Mouse (Mus musculus): Measurements from ENCODE around the gene Prrxl1.

Prrxl1 gene

GRCm38 (mm10) chr14:32599290-32600041, at the start of gene Prrxl1:
Gene Prrxl1 (plus strand): TSS chr14:32599407.
- no peak for DNase-seq (ENCODE audit: low spot score in 2 of 2)

DNA sequence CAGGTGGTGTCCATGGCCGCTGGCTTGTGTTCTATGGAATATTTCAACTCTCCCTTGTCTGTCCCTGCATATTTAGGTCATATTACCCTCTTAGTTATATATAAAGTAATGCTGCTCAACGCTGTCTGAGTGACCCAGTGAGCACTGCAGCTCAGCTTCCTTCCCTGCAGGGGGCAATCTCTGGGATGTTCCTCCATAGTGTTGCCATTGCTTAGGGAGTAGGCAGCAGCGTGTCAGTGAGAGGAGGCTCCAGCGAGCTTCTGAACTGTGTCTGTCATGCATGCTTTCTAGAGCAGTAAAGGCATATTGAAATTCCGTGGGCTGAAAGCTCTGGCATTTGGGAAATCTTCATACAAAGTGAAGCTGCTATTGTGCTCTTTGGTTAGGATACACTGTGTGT, 47.4 kb upstream of the Prrxl1 start:
- no peak for DNase-seq (ENCODE audit: low spot score in 2 of 2)

DNA sequence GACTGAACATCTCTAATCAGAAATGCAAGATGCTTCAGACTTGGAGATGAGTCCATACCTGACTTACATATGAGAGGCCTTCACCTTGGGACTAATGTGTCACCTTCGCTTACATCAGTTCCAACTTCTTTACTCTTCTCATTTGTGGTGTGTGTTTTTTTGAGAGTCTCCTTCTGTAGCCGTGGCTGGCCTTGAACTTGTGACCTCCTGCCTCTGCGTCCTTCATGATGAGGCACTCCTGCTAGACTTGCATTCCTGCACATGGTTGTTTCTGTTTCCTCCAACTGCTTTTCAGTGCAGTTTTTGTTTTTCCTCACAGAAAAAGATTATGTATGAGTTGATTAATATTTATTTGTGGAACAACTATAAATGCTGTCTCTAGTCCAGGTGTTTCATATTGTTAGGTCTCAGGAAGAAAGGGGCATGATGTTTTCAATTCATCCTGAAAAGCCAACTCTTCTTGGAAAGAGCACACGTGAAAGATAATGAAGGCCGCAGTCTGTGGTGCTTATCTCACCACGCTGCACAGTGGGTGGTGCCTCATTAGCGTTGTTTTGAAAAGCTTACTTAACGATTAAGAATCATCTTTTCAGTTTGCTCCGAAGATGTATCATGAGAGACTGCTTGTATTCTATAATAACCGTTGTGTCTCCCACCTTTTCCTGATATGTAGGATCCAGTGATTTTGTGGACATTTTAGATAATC, 45.9 kb upstream of the Prrxl1 start:
- DNase-seq (ENCODE audit: low spot score in 2 of 2), result no peak

DNA sequence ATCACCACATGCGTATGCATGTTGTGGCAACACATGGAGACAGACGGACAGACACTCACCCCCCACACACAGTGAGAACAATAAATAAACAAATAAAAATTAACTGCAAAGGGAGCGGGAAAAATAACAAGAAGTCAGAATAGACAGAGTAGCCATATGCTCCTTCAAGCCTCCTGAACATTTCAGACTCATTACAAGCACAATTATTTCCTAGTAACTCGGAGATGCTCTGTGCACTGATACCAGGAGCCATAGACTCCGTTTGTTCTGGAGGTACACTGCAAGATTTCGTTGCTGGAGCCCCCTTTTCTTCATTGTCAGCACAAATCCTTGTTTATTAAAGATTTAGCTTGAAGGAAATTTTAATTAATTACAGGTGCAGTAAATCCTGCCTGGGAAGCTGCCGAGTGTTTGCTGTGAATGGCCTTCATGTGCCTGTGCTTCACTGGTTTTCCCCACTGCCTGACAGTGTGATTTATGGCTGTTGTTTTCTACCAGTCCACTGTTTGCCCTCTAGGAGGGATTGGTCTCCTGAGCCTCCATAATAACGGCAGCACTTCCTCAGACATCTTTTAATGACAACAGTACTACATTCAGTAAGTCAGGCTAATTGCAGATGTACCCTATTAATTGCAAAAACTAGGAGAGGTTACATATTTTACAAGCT, 44.2 kb upstream of the Prrxl1 start:
- DNase-seq (ENCODE audit: low spot score in 2 of 2), result no peak

DNA sequence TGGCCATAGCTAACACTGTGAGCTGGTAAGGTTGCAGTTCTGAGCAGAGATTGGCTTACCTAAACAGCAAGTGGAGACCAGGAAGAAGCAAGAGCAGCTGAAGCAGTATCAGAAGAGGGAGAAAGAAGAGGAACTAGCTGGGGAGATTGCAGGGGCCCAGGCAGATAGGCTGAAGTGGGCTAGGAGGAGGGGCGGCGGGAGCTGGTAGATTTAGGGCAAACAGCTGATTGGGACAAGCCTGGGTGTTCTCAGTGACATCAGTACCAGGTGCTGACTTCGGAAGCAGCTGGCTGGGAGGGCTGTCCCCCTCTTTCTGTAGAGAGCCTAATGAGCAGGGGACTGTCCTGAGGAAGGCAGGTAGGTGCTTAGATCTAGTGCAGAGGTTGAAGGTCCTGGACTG, 37.8 kb upstream of the Prrxl1 start:
- DNase-seq (ENCODE audit: low spot score in 2 of 2), result no peak

GRCm38 (mm10) chr14:32563661-32564060, 35.5 kb upstream of the Prrxl1 start:
- no peak for DNase-seq (ENCODE audit: low spot score in 2 of 2)

- no peak for DNase-seq (ENCODE audit: low spot score in 2 of 2)
Measured at GRCm38 (mm10) chr14:32572519-32572918, 26.7 kb upstream of the Prrxl1 start.

DNA sequence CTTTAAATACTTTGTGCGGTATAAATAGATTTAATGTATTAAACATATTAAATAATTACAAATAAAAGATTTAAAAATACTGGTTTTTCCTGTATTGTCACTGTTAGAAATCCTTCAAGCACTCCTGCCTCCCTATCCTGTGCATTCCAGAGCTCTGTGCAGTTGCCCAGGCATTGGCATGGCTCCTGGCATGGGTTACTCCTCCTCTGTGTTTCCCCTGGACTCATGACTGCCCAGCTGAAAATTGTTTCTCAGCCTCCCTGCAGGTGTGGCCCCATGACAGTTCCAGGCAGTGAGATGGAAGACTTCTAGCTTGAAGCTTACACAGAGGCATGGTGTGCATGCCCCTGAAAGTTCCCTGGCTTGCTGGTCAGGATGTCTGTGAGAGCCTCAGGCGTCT, 20.8 kb upstream of the Prrxl1 start:
- no peak for DNase-seq (ENCODE audit: low spot score in 2 of 2)

GRCm38 (mm10) chr14:32583696-32584095, 15.5 kb upstream of the Prrxl1 start:
- DNase-seq (ENCODE audit: low spot score in 2 of 2), result no peak

- DNase-seq (ENCODE audit: low spot score in 2 of 2), result peak; percentile 55 to 87
Measured at GRCm38 (mm10) chr14:32587013-32587784, 12.0 kb upstream of the Prrxl1 start.

- no peak for DNase-seq (ENCODE audit: low spot score in 2 of 2)
Measured at GRCm38 (mm10) chr14:32590377-32590776, 8.8 kb upstream of the Prrxl1 start.

- peak; percentile 57 to 84 for DNase-seq (ENCODE audit: low spot score in 2 of 2)
Measured at GRCm38 (mm10) chr14:32597232-32598231, 1.7 kb upstream of the Prrxl1 start.

DNA sequence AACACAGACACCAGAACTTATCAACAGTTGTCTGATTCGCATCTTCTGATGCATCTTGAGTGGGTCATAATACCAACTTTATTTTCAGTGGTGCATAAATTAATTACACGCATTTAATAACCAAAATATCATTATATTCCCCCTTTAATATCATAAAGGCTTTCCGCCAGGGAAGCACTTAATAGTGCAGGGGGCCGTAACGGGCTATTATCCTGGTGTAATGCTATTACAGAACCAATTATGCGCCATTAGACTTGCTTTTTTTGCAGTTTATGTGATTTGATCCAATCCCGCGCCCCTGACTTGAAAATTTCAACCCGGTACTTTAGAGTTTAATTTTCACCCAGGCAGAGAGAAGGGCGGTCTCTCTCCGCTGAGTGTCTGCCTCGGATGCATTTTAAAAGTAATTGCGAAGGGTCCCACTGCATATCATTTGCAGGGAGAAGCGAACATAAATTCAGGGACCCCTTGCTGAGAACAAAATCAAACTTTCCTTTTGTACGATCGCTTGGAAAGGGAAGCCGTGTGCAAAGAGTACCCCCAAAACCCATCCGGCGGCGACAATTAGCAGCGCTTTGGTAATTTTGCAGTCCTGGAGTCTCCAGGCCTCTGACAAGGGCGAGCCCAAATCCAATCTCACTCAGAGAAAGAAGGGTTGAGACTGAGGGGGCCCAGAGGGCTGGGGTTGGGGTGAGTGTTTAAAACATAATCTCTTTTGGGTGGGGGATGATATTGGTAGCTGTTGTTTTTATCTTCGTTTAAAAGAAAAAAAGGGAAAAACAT, 579 bp upstream of the Prrxl1 start:
- no peak for DNase-seq (ENCODE audit: low spot score in 2 of 2)

DNA sequence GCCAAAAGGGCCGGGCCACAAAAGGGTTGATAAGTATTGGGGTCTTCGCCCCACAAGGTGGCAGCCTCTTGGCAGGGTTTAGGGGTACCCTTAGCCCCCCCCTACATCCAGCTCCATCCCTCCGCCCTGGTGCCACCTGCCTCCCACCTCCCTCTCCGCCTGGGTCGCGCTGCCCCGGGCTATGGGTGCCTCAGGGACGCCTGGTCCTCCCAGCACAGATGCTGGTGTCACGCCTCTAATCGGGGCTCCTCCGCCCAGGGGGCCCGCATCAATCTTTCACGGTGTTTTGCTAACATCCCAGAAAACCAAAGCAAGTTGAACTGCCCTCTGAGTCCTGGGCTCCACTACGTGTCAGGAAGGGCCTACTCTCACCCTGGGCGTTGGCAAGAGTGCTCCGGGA, 903 bp downstream of the Prrxl1 start:
- DNase-seq (ENCODE audit: low spot score in 2 of 2), result no peak

- no peak for DNase-seq (ENCODE audit: low spot score in 2 of 2)
Measured at GRCm38 (mm10) chr14:32605508-32605907, 6.3 kb downstream of the Prrxl1 start.

- DNase-seq (ENCODE audit: low spot score in 2 of 2), result no peak
Measured at GRCm38 (mm10) chr14:32606316-32606715, 7.1 kb downstream of the Prrxl1 start.

DNA sequence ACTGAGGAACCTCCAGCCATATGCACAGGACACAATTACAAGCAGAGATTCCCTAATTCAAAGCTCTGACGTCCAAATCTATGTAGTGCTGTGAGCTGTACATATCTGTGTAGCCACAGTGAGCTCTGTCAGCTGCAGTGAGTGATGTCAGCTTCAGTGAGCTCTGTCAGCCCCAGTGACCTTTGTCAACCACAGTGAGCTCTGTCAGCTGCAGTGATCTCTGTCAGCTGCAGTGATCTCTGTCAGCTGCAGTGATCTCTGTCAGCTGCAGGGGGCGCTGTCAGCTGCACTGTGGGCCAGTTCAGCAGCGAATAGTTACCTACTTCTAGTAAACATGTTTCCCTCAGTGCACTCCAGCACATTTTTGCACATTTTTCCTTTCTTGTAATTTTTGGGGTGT, 10.2 kb downstream of the Prrxl1 start:
- DNase-seq (ENCODE audit: low spot score in 2 of 2), result no peak

DNA sequence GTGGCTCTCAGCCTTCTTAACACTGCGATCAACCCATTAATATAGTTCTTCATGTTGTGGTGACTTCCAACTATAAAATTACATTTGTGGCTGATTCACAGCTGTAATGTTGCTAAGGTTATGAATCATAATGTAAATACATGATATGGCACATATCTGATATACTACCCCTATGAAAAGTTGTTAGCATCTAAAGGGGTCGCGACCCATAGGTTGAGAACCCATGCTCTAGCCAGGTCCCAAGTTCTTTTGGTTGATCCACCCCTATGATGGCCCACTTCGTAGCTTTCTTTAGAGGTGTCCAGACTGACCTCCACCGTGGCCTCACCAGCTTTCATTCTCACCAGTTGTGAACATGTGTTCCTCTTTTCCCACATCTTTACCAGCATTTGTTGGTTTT, 18.0 kb downstream of the Prrxl1 start:
- DNase-seq (ENCODE audit: low spot score in 2 of 2), result no peak

DNA sequence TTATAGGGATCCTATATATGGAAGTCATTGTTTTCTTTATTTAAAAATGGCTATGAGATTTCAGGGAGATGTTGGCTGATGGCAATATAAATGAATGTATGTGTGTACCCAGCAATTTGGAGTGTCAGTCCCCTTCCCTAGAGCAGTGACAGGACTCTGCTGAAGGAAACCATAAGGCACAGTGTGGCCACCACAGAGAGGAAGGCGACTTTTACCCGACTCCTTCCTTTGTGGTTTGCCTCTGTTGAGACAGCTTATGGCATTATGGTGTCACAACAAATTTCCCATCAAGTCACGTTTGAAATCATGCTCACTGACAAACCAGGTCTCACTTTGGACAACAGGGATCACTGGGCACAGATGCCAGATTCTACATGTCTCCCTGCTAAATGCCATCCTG, 25.0 kb downstream of the Prrxl1 start:
- no peak for DNase-seq (ENCODE audit: low spot score in 2 of 2)

- DNase-seq (ENCODE audit: low spot score in 2 of 2), result no peak
Measured at GRCm38 (mm10) chr14:32624811-32625210, 25.6 kb downstream of the Prrxl1 start.

All from spleen, postnatal 4 days (tissue).